Mouse (Mus musculus) G1E (cell line): ENCODE data around the gene Spdye4b. TPM values are rescaled to one million over a fixed set of nuclear protein-coding genes. Genes with fewer than 3 reads are reported as not detected.
"Not testable (repeated sequence)": the region's sequence is repeated elsewhere in the genome, so short reads cannot be mapped to it uniquely, and the experiment has no call there.

Experiments
- ATAC-seq: 2 replicates; pipeline ENCODE4 v1.8.0; 2016; ENCODE audit warnings: mild to moderate bottlenecking; ENCODE audit not compliant: insufficient number of reproducible peaks, poor library complexity, low FRiP score, severe bottlenecking; ENCODE audit errors: extremely low read depth
- DNase-seq: peaks from one replicate; pipeline ENCODE4 v3.0.0; 2012; ENCODE audit warnings: low spot score
- H3K27me3 ChIP-seq: 2 replicates; pipeline ENCODE4 v1.6.1; 2012; ENCODE audit warnings: mild to moderate bottlenecking, low read length, inconsistent platforms; ENCODE audit not compliant: insufficient read depth
- H3K36me3 ChIP-seq: replicated peaks from 2 replicates; pipeline ENCODE3; 2012; ENCODE audit warnings: mild to moderate bottlenecking, inconsistent platforms
- H3K4me1 ChIP-seq: 2 replicates; pipeline ENCODE4 v1.6.1; 2012; ENCODE audit warnings: low read depth, low read length, inconsistent platforms, mixed read lengths; ENCODE audit not compliant: insufficient read depth
- H3K4me3 ChIP-seq: 2 replicates; pipeline ENCODE4 v1.5.1; 2012; ENCODE audit warnings: low read depth, mild to moderate bottlenecking, inconsistent platforms, low read length, moderate library complexity, mixed read lengths
- H3K9me3 ChIP-seq: replicated peaks from 2 replicates; pipeline ENCODE4 v1.6.1; 2012; ENCODE audit warnings: inconsistent platforms
- CTCF ChIP-seq: IDR thresholded peaks from 2 replicates; pipeline ENCODE4 v1.5.1; 2012; ENCODE audit warnings: low read depth, low read length, inconsistent platforms, mixed read lengths
- GATA1 ChIP-seq: IDR thresholded peaks from 2 replicates; pipeline ENCODE4 v1.6.1; 2012; ENCODE audit warnings: borderline replicate concordance, low read length, inconsistent platforms, mixed read lengths
- GATA2 ChIP-seq: IDR thresholded peaks from 2 replicates; pipeline ENCODE4 v1.6.1; 2012; ENCODE audit warnings: low read depth, low read length, inconsistent platforms, borderline replicate concordance
- POLR2AphosphoS5 ChIP-seq: IDR thresholded peaks from 2 replicates; pipeline ENCODE4 v1.6.1; 2012; ENCODE audit warnings: low read depth, low read length, inconsistent platforms; ENCODE audit not compliant: insufficient replicate concordance
- TAL1 ChIP-seq: conservative IDR thresholded peaks from 2 replicates; pipeline ENCODE4 v1.6.1; 2012; ENCODE audit warnings: low read depth, low read length, inconsistent platforms, mixed read lengths
- polyA plus RNA-seq: library from polyadenylated mRNA; stranded (reverse); fragments of >175 nt; gene quantifications from 2 replicates; pipeline ENCODE4 v1.2.3, GENCODE M21; 2012
- total RNA-seq, 2 experiments: library from RNA; stranded (forward) in 1 of 2; stranded (reverse) in 1 of 2; fragments of 200-1000 nt in 1 of 2; fragments of >200 nt in 1 of 2; fragmentation: Nextera tagmentation in 1 of 2; gene quantifications; 2 replicates each; pipeline ENCODE4 v1.2.3; 2014 to 2017

Spdye4b gene
- total and polyA plus RNA-seq, 3 experiments: 0.05 to 0.53 TPM; not detected in 1

GRCm38 (mm10) chr5:143177541-143178200 lies 3.1 kb upstream of the Spdye4b start:
- Histone ChIP-seq H3K9me3 (peaks cover 29% of the 10 kb centered on the region), H3K4me1 (peaks cover 24% of the 10 kb centered on the region), H3K36me3 (peaks cover 64% of the 10 kb centered on the region), H3K27me3 (no peaks in the 10 kb centered on the region), H3K4me3 (no peak overlapping the region)
- TF ChIP-seq GATA2 (no peak), POLR2AphosphoS5 (no peak), TAL1 (no peak), GATA1 (no peak), CTCF (no peak)
- ATAC-seq: no peak
- DNase-seq: no peak

- Histone ChIP-seq H3K9me3 (peaks cover 17% of the 10 kb centered on the region), H3K36me3 (peaks cover 49% of the 10 kb centered on the region), H3K27me3 (peaks cover 3% of the 10 kb centered on the region; the same call in 1 of the 2 replicates), H3K4me1 (peaks cover 24% of the 10 kb centered on the region), H3K4me3 (peak overlapping the region; percentile 29; the same call in 1 of the 2 replicates)
- peak; percentile 48 for DNase-seq
- TF ChIP-seq POLR2AphosphoS5: no peak
- TF ChIP-seq CTCF: peak; percentile 39
- no peak for TF ChIP-seq TAL1
- no peak for ATAC-seq
Measured at GRCm38 (mm10) chr5:143179179-143179578, 1.6 kb upstream of the Spdye4b start.

- DNase-seq, H3K9me3 ChIP-seq, ATAC-seq, H3K4me1 ChIP-seq, H3K36me3 ChIP-seq, H3K4me3 ChIP-seq, H3K27me3 ChIP-seq: not testable (repeated sequence)
Measured at GRCm38 (mm10) chr5:143188014-143188413, 7.2 kb downstream of the Spdye4b start.

- Histone ChIP-seq H3K4me3 (no peak overlapping the region), H3K27me3 (peaks cover 19% of the 10 kb centered on the region), H3K36me3 (no peaks in the 10 kb centered on the region), H3K4me1 (no peaks in the 10 kb centered on the region), H3K9me3 (no peaks in the 10 kb centered on the region)
- ATAC-seq (no peak), DNase-seq (no peak)
- no peak for TF ChIP-seq TAL1
Measured at GRCm38 (mm10) chr5:143192806-143193205, 12.0 kb downstream of the Spdye4b start.

GRCm38 (mm10) chr5:143194747-143195146 lies 13.9 kb downstream of the Spdye4b start:
- not testable (repeated sequence) for ATAC-seq, H3K36me3 ChIP-seq, H3K4me3 ChIP-seq, H3K9me3 ChIP-seq, H3K4me1 ChIP-seq, DNase-seq
- H3K27me3 ChIP-seq: peaks cover 22% of the 10 kb centered on the region

- DNase-seq (no peak), ATAC-seq (no peak)
- no peak for TF ChIP-seq GATA2
- TF ChIP-seq TAL1: no peak
- TF ChIP-seq CTCF: no peak
- TF ChIP-seq POLR2AphosphoS5: no peak
- no peak for TF ChIP-seq GATA1
- Histone ChIP-seq H3K9me3 (0 out of 2 replicates have a peak, but pooled peaks cover 4% of the 10 kb centered on the region), H3K4me1 (no peaks in the 10 kb centered on the region), H3K4me3 (no peak overlapping the region), H3K36me3 (no peaks in the 10 kb centered on the region), H3K27me3 (peaks cover 22% of the 10 kb centered on the region)
Measured at GRCm38 (mm10) chr5:143195166-143195565, 14.3 kb downstream of the Spdye4b start.

GRCm38 (mm10) chr5:143196506-143196905 lies 15.7 kb downstream of the Spdye4b start:
- ATAC-seq: no peak
- Histone ChIP-seq H3K27me3 (peaks cover 22% of the 10 kb centered on the region), H3K4me1 (no peaks in the 10 kb centered on the region), H3K36me3 (no peaks in the 10 kb centered on the region), H3K9me3 (0 out of 2 replicates have a peak, but pooled peaks cover 4% of the 10 kb centered on the region), H3K4me3 (no peak overlapping the region)
- DNase-seq: no peak
- TF ChIP-seq TAL1 (no peak), POLR2AphosphoS5 (no peak), CTCF (no peak), GATA2 (no peak), GATA1 (no peak)
